Mouse (Mus musculus) layer of hippocampus, postnatal 14 days (tissue): ENCODE data around the gene Aatk. TPM values are rescaled to one million over a fixed set of nuclear protein-coding genes. Genes with fewer than 3 reads are reported as not detected.
A peak's percentile ranks its signal among the peaks of the same experiment; 100 is the strongest.

Experiments used
- DNase-seq, 2 experiments: peaks; one replicate each; pipeline ENCODE4 v3.0.0; 2021 to 2022; ENCODE audit warnings: low spot score in 2 of 2, mixed read lengths in 1 of 2
- total RNA-seq, 2 experiments: library from RNA; stranded (reverse); gene quantifications; 2 replicates each; pipeline ENCODE4 v1.2.3; 2021

The Aatk gene
- total RNA-seq, 2 experiments from 2014 or later, result 193 to 202 TPM

- no peak for DNase-seq
Observed at GRCm38 (mm10) chr11:120029431-120030144, 17.4 kb downstream of the Aatk start.

GRCm38 (mm10) chr11:120028319-120029092, 18.5 kb downstream of the Aatk start:
- no peak for DNase-seq

GRCm38 (mm10) chr11:120026941-120027340, 20.0 kb downstream of the Aatk start:
- no peak for DNase-seq

- no peak for DNase-seq
Observed at GRCm38 (mm10) chr11:120022841-120023240, 24.1 kb downstream of the Aatk start.

- DNase-seq, result no peak
Observed at GRCm38 (mm10) chr11:120022216-120022615, 24.8 kb downstream of the Aatk start.

- no peak for DNase-seq
Observed at GRCm38 (mm10) chr11:120021367-120021766, 25.6 kb downstream of the Aatk start.

- no peak for DNase-seq
Observed at GRCm38 (mm10) chr11:120019542-120020440, 27.2 kb downstream of the Aatk start.

- no peak for DNase-seq
Observed at GRCm38 (mm10) chr11:120017011-120017410, 30.0 kb downstream of the Aatk start.

GRCm38 (mm10) chr11:120014758-120015157, 32.2 kb downstream of the Aatk start:
- DNase-seq, result no peak

GRCm38 (mm10) chr11:120013174-120013711, 33.7 kb downstream of the Aatk start:
- peak; percentile 86 to 90 for DNase-seq

GRCm38 (mm10) chr11:120012702-120013101, 34.3 kb downstream of the Aatk start:
- DNase-seq, result no peak

- no peak for DNase-seq
Observed at GRCm38 (mm10) chr11:120011761-120012560, 35.0 kb downstream of the Aatk start.

GRCm38 (mm10) chr11:120011114-120011760, 35.7 kb downstream of the Aatk start:
- DNase-seq, result no peak

- no peak for DNase-seq
Observed at GRCm38 (mm10) chr11:120009937-120010336, 37.0 kb downstream of the Aatk start.

- DNase-seq, result no peak
Observed at GRCm38 (mm10) chr11:120008956-120009355, 38.0 kb downstream of the Aatk start.

- no peak for DNase-seq
Observed at GRCm38 (mm10) chr11:120008501-120008900, 38.5 kb downstream of the Aatk start.

GRCm38 (mm10) chr11:120007496-120008080, 39.4 kb downstream of the Aatk start:
- no peak for DNase-seq

- DNase-seq, result no peak
Observed at GRCm38 (mm10) chr11:120005434-120006317, 41.3 kb downstream of the Aatk start.
